Mouse (Mus musculus) limb, embryonic 13.5 days (tissue): Measurements from ENCODE around the gene 3425401B19Rik. TPM values are rescaled to one million over a fixed set of nuclear protein-coding genes. Genes with fewer than 3 reads are reported as not detected.

Source experiments
- ATAC-seq: fragments of 200-750 bp; cut with Nextera tagmentation; 2 replicates; pipeline ENCODE4 v1.8.0; 2017; ENCODE audit warnings: low read depth, moderate number of reproducible peaks, moderate TSS enrichment; ENCODE audit not compliant: low FRiP score
- H3K27ac ChIP-seq: fragments of 300-500 bp; sonication (generic); 2 replicates; pipeline ENCODE4 v1.5.1; 2015; ENCODE audit warnings: inconsistent platforms, mild to moderate bottlenecking, moderate library complexity
- H3K27me3 ChIP-seq: fragments of 300-500 bp; sonication (generic); 2 replicates; pipeline ENCODE4 v1.6.1; 2015; ENCODE audit warnings: mild to moderate bottlenecking, inconsistent platforms
- H3K36me3 ChIP-seq: fragments of 300-500 bp; sonication (generic); 2 replicates; pipeline ENCODE4 v1.6.1; 2015; ENCODE audit warnings: inconsistent platforms, mild to moderate bottlenecking, moderate library complexity
- H3K4me1 ChIP-seq: fragments of 300-500 bp; sonication (generic); 2 replicates; pipeline ENCODE4 v1.6.1; 2015; ENCODE audit warnings: inconsistent platforms
- H3K4me2 ChIP-seq: fragments of 300-500 bp; sonication (generic); replicated peaks from 2 replicates; pipeline ENCODE4 v1.6.1; 2015; ENCODE audit warnings: inconsistent platforms, mild to moderate bottlenecking, moderate library complexity
- H3K4me3 ChIP-seq: fragments of 300-500 bp; sonication (generic); 2 replicates; pipeline ENCODE4 v1.5.1; 2015; ENCODE audit warnings: moderate library complexity, mild to moderate bottlenecking, inconsistent platforms
- H3K9ac ChIP-seq: fragments of 300-500 bp; sonication (generic); 2 replicates; pipeline ENCODE4 v1.6.1; 2015; ENCODE audit warnings: mild to moderate bottlenecking, inconsistent platforms
- H3K9me3 ChIP-seq: fragments of 300-500 bp; sonication (generic); 2 replicates; pipeline ENCODE4 v1.6.1; 2016; ENCODE audit warnings: inconsistent platforms
- WGBS: fragments of 180-500 bp; shearing (Covaris S2); methylation state at CpG from one replicate; pipeline ENCODE4 v1.1.7; 2015; 5-methylcytosine and 5-hydroxymethylcytosine counted together
- polyA plus RNA-seq: library from polyadenylated mRNA; unstranded; fragments of >200 nt; fragmentation: Nextera tagmentation; extraction: Ambion mirVana; gene quantifications from 2 replicates; pipeline ENCODE4 v1.2.1, GENCODE M21; 2015

Gene 3425401B19Rik
- polyA plus RNA-seq, 1 experiment from 2014 or later: 0.69 TPM

DNA sequence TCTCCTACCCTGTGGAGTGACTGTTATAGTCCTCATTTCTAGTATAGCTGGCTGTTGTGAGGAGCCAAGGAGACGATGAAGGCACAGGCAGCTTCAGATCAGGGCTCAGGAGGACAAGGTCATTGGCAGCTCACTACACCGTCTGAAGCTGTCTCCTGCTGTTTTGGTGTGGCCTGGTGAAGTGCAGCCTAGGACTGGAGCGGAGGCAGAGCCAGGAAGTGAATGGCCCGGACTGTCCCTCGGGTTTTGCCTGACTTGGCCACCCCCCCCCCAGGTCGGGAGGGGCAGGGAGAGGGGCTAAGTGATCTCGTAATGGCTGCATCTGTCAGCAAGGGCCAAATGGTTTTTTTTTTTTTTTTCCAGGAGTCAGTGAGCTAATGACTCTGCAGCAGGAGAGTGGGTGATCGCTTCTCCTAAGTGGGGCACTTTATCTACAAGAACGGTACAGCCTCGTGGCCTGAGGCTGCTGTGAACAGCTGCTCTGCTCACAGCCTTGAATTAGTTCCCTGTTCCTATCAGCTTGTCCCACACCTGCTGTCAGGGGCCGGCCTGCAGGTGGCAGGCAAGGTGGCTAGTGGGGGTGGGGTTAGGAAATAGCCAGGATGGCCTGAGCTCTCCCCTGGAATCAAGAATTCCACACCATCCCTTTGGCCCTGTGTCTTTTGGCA, 50.9 kb downstream of the 3425401B19Rik start:
- 14% methylated on average over 11 of the region's 11 CpGs for WGBS
- H3K4me2 ChIP-seq: no peak overlapping the region
- H3K4me3 ChIP-seq: no peak overlapping the region
- H3K27me3 ChIP-seq: 0 out of 2 replicates have a peak, but pooled peaks cover 2% of the 10 kb centered on the region
- no peak overlapping the region for H3K9ac ChIP-seq
- no peaks in the 10 kb centered on the region for H3K36me3 ChIP-seq
- H3K4me1 ChIP-seq: no peaks in the 10 kb centered on the region
- ATAC-seq: no peak
- H3K9me3 ChIP-seq: no peaks in the 10 kb centered on the region
- H3K27ac ChIP-seq: no peak overlapping the region

DNA sequence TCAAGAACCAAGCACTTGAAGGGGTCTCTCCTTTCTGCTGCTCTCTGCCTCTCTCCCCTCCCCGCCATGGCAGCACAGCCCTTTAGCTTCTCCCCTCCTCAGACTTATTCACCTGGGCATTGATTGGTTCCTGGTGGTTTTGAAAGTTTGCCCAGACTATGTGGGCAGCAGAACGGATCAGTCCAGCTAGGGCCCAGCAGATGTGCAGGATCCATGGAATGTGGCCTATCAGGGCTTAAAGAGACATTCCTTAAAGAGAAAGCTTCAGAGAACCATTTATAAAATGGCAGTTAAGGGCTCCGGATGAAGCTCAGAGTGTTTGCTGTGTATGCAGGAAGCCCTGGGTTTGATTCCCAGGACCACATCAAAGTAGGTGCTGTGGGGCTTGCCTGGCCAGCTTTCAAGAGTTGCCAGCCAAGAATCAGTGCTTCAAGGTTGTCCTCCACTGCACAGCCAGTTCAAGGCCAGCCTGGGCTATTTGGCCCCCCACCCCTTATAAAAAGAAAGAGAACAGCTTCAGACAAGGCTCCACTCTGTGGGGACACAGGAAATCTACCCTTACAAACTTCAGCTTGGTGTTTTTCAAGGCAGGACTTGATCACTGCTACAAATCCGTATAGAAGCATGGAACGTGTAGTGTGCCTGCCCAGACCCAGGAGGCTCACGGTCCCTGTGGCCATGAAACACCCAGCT, 52.0 kb downstream of the 3425401B19Rik start:
- Histone ChIP-seq H3K36me3 (no peaks in the 10 kb centered on the region), H3K27me3 (no peaks in the 10 kb centered on the region), H3K9ac (no peak overlapping the region), H3K9me3 (no peaks in the 10 kb centered on the region), H3K4me1 (no peaks in the 10 kb centered on the region), H3K27ac (no peak overlapping the region), H3K4me2 (no peak overlapping the region), H3K4me3 (no peak overlapping the region)
- no peak for ATAC-seq
- 72% methylated on average over 6 of the region's 6 CpGs for WGBS

DNA sequence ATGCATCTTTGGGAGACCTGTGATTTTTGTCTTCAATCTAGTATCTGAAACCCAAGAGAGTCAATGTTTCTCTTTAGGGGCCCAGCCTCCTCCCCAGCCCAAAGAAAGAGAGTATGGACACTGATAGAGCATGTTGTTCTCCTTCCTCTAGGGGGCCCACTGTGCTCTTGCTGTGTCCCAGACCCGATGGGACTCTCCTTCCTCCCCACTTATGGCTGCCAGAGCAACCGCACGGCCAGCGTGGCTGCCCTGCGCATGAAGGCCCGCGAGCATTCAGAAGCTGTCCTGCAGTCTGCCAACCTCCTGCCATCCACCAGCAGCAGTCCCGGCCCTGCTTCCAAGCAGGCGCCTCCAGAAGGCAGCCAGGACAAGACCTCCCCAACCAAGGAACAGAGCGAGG, 56.5 kb downstream of the 3425401B19Rik start:
- Histone ChIP-seq H3K9ac (no peak overlapping the region), H3K4me2 (peak overlapping the region; percentile 30), H3K27me3 (no peaks in the 10 kb centered on the region), H3K4me1 (no peaks in the 10 kb centered on the region), H3K36me3 (no peaks in the 10 kb centered on the region), H3K9me3 (no peaks in the 10 kb centered on the region), H3K27ac (no peak overlapping the region), H3K4me3 (no peak overlapping the region)
- WGBS: 40% methylated on average over 10 of the region's 10 CpGs
- ATAC-seq: no peak

DNA sequence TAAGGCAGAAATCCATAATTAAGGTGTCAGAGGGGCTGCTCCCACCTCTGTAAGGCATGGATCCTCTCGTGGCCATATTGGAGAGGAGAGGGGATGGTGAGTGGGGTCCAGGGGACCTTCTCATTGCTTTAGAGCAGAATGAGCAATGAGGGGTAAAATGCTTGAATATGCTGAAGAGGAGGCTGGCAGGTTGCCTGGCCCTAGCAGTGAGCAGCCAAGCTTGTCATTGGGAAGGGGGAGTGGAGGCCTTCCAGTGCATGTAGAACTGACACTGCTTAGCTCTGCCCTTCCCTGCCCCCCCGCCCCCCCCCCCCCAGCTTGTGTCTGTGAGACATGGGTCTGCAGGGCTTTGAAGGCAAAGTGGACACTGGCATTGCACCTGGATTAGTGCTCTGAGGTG, 57.8 kb downstream of the 3425401B19Rik start:
- 49% methylated on average over 2 of the region's 2 CpGs for WGBS
- ATAC-seq: no peak
- H3K9ac ChIP-seq: no peak overlapping the region

DNA sequence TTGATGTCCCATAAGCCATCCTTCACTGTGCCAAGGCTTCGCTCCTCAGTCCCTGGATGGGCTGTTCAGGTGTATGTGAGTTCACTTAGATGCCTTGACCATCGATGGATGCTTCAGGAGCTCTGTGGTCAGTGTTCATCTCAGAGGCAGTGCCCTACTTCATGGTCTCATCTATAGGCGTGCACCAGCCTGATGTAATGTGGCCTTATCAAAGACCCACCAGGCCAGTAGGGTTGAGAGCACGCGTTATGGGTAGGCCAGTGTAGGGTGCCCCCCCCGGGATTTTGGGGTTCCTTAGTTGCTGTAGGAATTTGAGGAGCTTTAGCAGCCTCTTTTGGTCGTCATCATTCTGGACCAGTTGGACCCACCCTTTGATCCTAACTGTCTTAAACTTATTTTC, 60.3 kb downstream of the 3425401B19Rik start:
- Histone ChIP-seq H3K27ac (no peak overlapping the region), H3K36me3 (no peaks in the 10 kb centered on the region), H3K9me3 (no peaks in the 10 kb centered on the region), H3K4me3 (no peak overlapping the region), H3K27me3 (no peaks in the 10 kb centered on the region), H3K4me1 (no peaks in the 10 kb centered on the region), H3K4me2 (no peak overlapping the region), H3K9ac (no peak overlapping the region)
- 89% methylated on average over 7 of the region's 7 CpGs for WGBS
- ATAC-seq: no peak

More for the DNA sequence above, 57.8 kb downstream of the 3425401B19Rik start:
- no peak overlapping the region for H3K4me3 ChIP-seq
- no peaks in the 10 kb centered on the region for H3K4me1 ChIP-seq
- H3K4me2 ChIP-seq: no peak overlapping the region
- no peak overlapping the region for H3K27ac ChIP-seq
- H3K9me3 ChIP-seq: no peaks in the 10 kb centered on the region
- no peaks in the 10 kb centered on the region for H3K27me3 ChIP-seq
- H3K36me3 ChIP-seq: no peaks in the 10 kb centered on the region

DNA sequence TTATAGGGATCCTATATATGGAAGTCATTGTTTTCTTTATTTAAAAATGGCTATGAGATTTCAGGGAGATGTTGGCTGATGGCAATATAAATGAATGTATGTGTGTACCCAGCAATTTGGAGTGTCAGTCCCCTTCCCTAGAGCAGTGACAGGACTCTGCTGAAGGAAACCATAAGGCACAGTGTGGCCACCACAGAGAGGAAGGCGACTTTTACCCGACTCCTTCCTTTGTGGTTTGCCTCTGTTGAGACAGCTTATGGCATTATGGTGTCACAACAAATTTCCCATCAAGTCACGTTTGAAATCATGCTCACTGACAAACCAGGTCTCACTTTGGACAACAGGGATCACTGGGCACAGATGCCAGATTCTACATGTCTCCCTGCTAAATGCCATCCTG, 60.8 kb downstream of the 3425401B19Rik start:
- WGBS: 78% methylated on average over 3 of the region's 3 CpGs
- Histone ChIP-seq H3K4me2 (no peak overlapping the region), H3K9ac (no peak overlapping the region), H3K4me1 (no peaks in the 10 kb centered on the region), H3K27me3 (0 out of 2 replicates have a peak, but pooled peaks cover 4% of the 10 kb centered on the region), H3K4me3 (no peak overlapping the region), H3K36me3 (no peaks in the 10 kb centered on the region), H3K9me3 (no peaks in the 10 kb centered on the region), H3K27ac (no peak overlapping the region)
- ATAC-seq: no peak

DNA sequence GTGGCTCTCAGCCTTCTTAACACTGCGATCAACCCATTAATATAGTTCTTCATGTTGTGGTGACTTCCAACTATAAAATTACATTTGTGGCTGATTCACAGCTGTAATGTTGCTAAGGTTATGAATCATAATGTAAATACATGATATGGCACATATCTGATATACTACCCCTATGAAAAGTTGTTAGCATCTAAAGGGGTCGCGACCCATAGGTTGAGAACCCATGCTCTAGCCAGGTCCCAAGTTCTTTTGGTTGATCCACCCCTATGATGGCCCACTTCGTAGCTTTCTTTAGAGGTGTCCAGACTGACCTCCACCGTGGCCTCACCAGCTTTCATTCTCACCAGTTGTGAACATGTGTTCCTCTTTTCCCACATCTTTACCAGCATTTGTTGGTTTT, 67.8 kb downstream of the 3425401B19Rik start:
- Histone ChIP-seq H3K27ac (no peak overlapping the region), H3K36me3 (no peaks in the 10 kb centered on the region), H3K4me2 (no peak overlapping the region), H3K27me3 (0 out of 2 replicates have a peak, but pooled peaks cover 4% of the 10 kb centered on the region), H3K4me3 (no peak overlapping the region), H3K9me3 (no peaks in the 10 kb centered on the region), H3K4me1 (0 out of 2 replicates have a peak, but pooled peaks cover 4% of the 10 kb centered on the region), H3K9ac (no peak overlapping the region)
- ATAC-seq: no peak
- 80% methylated on average over 5 of the region's 5 CpGs for WGBS

DNA sequence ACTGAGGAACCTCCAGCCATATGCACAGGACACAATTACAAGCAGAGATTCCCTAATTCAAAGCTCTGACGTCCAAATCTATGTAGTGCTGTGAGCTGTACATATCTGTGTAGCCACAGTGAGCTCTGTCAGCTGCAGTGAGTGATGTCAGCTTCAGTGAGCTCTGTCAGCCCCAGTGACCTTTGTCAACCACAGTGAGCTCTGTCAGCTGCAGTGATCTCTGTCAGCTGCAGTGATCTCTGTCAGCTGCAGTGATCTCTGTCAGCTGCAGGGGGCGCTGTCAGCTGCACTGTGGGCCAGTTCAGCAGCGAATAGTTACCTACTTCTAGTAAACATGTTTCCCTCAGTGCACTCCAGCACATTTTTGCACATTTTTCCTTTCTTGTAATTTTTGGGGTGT, 75.7 kb downstream of the 3425401B19Rik start:
- H3K9me3 ChIP-seq: no peaks in the 10 kb centered on the region
- H3K27ac ChIP-seq: no peak overlapping the region
- H3K4me1 ChIP-seq: 0 out of 2 replicates have a peak, but pooled peaks cover 4% of the 10 kb centered on the region
- no peak overlapping the region for H3K4me2 ChIP-seq
- no peak overlapping the region for H3K4me3 ChIP-seq
- no peak overlapping the region for H3K9ac ChIP-seq
- no peaks in the 10 kb centered on the region for H3K36me3 ChIP-seq
- H3K27me3 ChIP-seq: peaks cover 37% of the 10 kb centered on the region
- WGBS: 33% methylated on average over 3 of the region's 3 CpGs
- no peak for ATAC-seq

Other genes starting within 250 kb of the 3425401B19Rik start
- gene Slc18a3, start 220.4 kb downstream of the 3425401B19Rik start, polyA plus RNA-seq: 0.09 TPM in 1 of 2 replicates, not detected in the other
- gene Chat, start 219.3 kb downstream of the 3425401B19Rik start, polyA plus RNA-seq: not detected in 2 replicates
- gene Ercc6, start 171.8 kb downstream of the 3425401B19Rik start, polyA plus RNA-seq: 24.0 and 24.9 TPM in 2 replicates
- gene Prrxl1, start 85.9 kb downstream of the 3425401B19Rik start, polyA plus RNA-seq: 0.31 and 0.64 TPM in 2 replicates
- 0.43 and 0.45 TPM in 2 replicates for gene Tmem273, start 100.7 kb upstream of the 3425401B19Rik start, polyA plus RNA-seq
- not detected in 2 replicates for gene Fam170b, start 148.7 kb upstream of the 3425401B19Rik start, polyA plus RNA-seq
- 16.2 and 17.1 TPM in 2 replicates for gene Vstm4, start 171.5 kb upstream of the 3425401B19Rik start, polyA plus RNA-seq